Mouse (Mus musculus): ENCODE results near the gene Fxyd4. TPM values are rescaled to one million over a fixed set of nuclear protein-coding genes. Genes with fewer than 3 reads are reported as not detected.
A peak's percentile ranks its signal among the peaks of the same experiment; 100 is the strongest.

Gene Fxyd4
- total and polyA plus RNA-seq, 3 experiments = 0.25 TPM; not detected in 2

DNA sequence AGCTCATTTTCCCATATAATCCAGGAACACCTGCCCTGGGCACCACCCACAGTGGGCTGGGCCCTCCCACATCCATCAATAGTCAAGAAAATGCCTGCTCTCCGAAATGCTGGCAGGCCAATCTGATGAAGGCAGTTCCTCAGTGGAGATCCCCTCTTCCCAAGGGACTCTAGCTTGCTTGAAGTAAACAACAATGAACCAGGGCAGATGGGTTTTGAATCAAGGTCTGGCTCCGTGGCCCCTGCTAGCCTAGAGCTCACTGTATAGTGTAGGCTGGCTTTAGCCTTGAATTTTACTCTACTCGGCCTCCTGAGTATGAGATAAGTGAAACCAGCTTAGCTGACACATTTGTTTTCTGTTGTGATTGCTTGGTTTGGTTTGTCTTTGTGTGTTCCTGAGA is 45.1 kb downstream of the Fxyd4 start:
- Histone ChIP-seq H3K79me2 (replicated peaks; ENCODE audit: control insufficient read depth, insufficient read depth, low read length) (no peaks in the 10 kb centered on the region), H3K27me3 (ENCODE audit: control insufficient read depth, insufficient read depth, low read length) (no peaks in the 10 kb centered on the region), H3K27ac (no peak overlapping the region; the same call in 1 of the 2 replicates), H3K36me3 (ENCODE audit: control insufficient read depth, insufficient read depth, low read length) (no peaks in the 10 kb centered on the region), H3K4me3 (no peak overlapping the region), H3K9ac (ENCODE audit: low read depth, low read length) (no peak overlapping the region), H3K4me1 (ENCODE audit: control insufficient read depth, insufficient read depth, low read length) (no peaks in the 10 kb centered on the region)
- TF ChIP-seq POLR2A (IDR thresholded peaks at IDR 0.05; ENCODE audit: insufficient read depth, low read depth, low read length) = no peak
- no peak for TF ChIP-seq EP300 (IDR thresholded peaks at IDR 0.05; ENCODE audit: insufficient read depth, low read depth, low read length)
- TF ChIP-seq CTCF (IDR thresholded peaks at IDR 0.05) = no peak
- intact Hi-C loops (cut with DNase I) = no loop called here
- WGBS = 47% methylated on average over 3 of the region's 3 CpGs
- peak in 1 of 2 experiments; percentile 17 for DNase-seq

GRCm38 (mm10) chr6:117891369-117892160 is 45.9 kb downstream of the Fxyd4 start:
- Histone ChIP-seq H3K36me3 (ENCODE audit: control insufficient read depth, insufficient read depth, low read length) (no peaks in the 10 kb centered on the region), H3K27ac (peak overlapping the region; percentile 0; the same call in 1 of the 2 replicates), H3K27me3 (ENCODE audit: control insufficient read depth, insufficient read depth, low read length) (no peaks in the 10 kb centered on the region), H3K9ac (ENCODE audit: low read depth, low read length) (no peak overlapping the region), H3K79me2 (replicated peaks; ENCODE audit: control insufficient read depth, insufficient read depth, low read length) (no peaks in the 10 kb centered on the region), H3K4me1 (ENCODE audit: control insufficient read depth, insufficient read depth, low read length) (no peaks in the 10 kb centered on the region), H3K4me3 (no peak overlapping the region)
- peak in 1 of 2 experiments; percentile 26 for DNase-seq
- intact Hi-C loops (cut with DNase I) = no loop called here
- 45% methylated on average over 14 of the region's 14 CpGs for WGBS
- no peak for TF ChIP-seq POLR2A (IDR thresholded peaks at IDR 0.05; ENCODE audit: insufficient read depth, low read depth, low read length)
- no peak for TF ChIP-seq EP300 (IDR thresholded peaks at IDR 0.05; ENCODE audit: insufficient read depth, low read depth, low read length)
- no peak for TF ChIP-seq CTCF (IDR thresholded peaks at IDR 0.05)

DNA sequence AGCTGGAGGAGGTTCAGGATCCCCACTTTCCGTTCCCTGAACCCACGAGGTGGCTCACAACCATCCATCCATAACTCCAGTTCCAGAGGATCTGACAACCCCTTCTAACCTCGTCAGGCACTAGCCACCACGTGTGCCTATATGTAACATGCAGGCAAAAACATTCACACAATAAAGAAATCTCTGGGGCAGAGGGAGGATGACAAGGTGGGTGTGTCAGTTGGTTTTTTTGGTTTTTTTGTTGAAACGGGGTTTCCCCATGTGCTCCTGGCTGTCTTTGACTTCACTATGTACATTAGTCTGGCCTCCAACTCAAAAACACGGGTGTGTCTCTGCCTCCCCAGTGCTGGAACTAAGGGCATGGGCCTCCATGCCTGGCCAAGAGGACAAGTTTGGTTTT is 47.2 kb downstream of the Fxyd4 start:
- TF ChIP-seq CTCF (IDR thresholded peaks at IDR 0.05) (no peak), EP300 (IDR thresholded peaks at IDR 0.05; ENCODE audit: insufficient read depth, low read depth, low read length) (no peak), POLR2A (IDR thresholded peaks at IDR 0.05; ENCODE audit: insufficient read depth, low read depth, low read length) (no peak)
- Histone ChIP-seq H3K36me3 (ENCODE audit: control insufficient read depth, insufficient read depth, low read length) (no peaks in the 10 kb centered on the region), H3K27me3 (ENCODE audit: control insufficient read depth, insufficient read depth, low read length) (no peaks in the 10 kb centered on the region), H3K4me3 (no peak overlapping the region), H3K9ac (ENCODE audit: low read depth, low read length) (no peak overlapping the region), H3K27ac (no peak overlapping the region), H3K79me2 (replicated peaks; ENCODE audit: control insufficient read depth, insufficient read depth, low read length) (no peaks in the 10 kb centered on the region), H3K4me1 (ENCODE audit: control insufficient read depth, insufficient read depth, low read length) (no peaks in the 10 kb centered on the region)
- WGBS = 87% methylated on average over 6 of the region's 6 CpGs
- intact Hi-C loops (cut with DNase I) = no loop called here
- no peak for DNase-seq

- Histone ChIP-seq H3K27ac (no peak overlapping the region), H3K27me3 (ENCODE audit: control insufficient read depth, insufficient read depth, low read length) (no peaks in the 10 kb centered on the region), H3K4me3 (no peak overlapping the region), H3K9ac (ENCODE audit: low read depth, low read length) (no peak overlapping the region), H3K4me1 (ENCODE audit: control insufficient read depth, insufficient read depth, low read length) (no peaks in the 10 kb centered on the region), H3K36me3 (ENCODE audit: control insufficient read depth, insufficient read depth, low read length) (no peaks in the 10 kb centered on the region), H3K79me2 (replicated peaks; ENCODE audit: control insufficient read depth, insufficient read depth, low read length) (no peaks in the 10 kb centered on the region)
- 73% methylated on average over 2 of the region's 2 CpGs for WGBS
- intact Hi-C loops (cut with DNase I) = no loop called here
- DNase-seq = no peak
- TF ChIP-seq EP300 (IDR thresholded peaks at IDR 0.05; ENCODE audit: insufficient read depth, low read depth, low read length) (no peak), CTCF (IDR thresholded peaks at IDR 0.05) (no peak), POLR2A (IDR thresholded peaks at IDR 0.05; ENCODE audit: insufficient read depth, low read depth, low read length) (no peak)
Measured at GRCm38 (mm10) chr6:117888642-117889096, 48.8 kb downstream of the Fxyd4 start.

DNA sequence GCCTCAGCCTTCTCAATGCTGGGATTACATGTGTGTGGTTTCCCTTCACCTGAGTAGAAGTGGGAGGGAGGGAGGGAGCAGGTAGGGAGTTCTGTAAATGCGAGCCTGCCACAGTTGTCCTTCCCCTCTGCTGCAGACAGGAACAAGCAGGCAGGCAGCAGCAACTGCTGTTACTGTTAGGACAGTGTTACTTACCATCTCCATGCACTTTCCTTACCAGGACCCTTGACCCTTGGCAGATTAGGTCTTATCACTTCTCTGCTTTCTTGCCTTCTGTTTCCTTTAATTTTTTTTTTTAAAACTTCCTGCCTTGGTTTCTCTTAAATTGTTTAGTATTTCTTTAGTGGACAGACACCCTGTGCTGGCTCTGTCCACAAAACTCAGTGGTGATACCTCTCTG is 49.5 kb downstream of the Fxyd4 start:
- Histone ChIP-seq H3K4me1 (ENCODE audit: control insufficient read depth, insufficient read depth, low read length) (no peaks in the 10 kb centered on the region), H3K79me2 (replicated peaks; ENCODE audit: control insufficient read depth, insufficient read depth, low read length) (no peaks in the 10 kb centered on the region), H3K36me3 (ENCODE audit: control insufficient read depth, insufficient read depth, low read length) (no peaks in the 10 kb centered on the region), H3K9ac (ENCODE audit: low read depth, low read length) (no peak overlapping the region), H3K4me3 (no peak overlapping the region), H3K27me3 (ENCODE audit: control insufficient read depth, insufficient read depth, low read length) (no peaks in the 10 kb centered on the region), H3K27ac (no peak overlapping the region)
- intact Hi-C loops (cut with DNase I) = no loop called here
- WGBS = 7% methylated on average over 1 of the region's 1 CpGs
- DNase-seq = no peak
- no peak for TF ChIP-seq EP300 (IDR thresholded peaks at IDR 0.05; ENCODE audit: insufficient read depth, low read depth, low read length)
- TF ChIP-seq CTCF (IDR thresholded peaks at IDR 0.05) = no peak
- TF ChIP-seq POLR2A (IDR thresholded peaks at IDR 0.05; ENCODE audit: insufficient read depth, low read depth, low read length) = no peak

DNA sequence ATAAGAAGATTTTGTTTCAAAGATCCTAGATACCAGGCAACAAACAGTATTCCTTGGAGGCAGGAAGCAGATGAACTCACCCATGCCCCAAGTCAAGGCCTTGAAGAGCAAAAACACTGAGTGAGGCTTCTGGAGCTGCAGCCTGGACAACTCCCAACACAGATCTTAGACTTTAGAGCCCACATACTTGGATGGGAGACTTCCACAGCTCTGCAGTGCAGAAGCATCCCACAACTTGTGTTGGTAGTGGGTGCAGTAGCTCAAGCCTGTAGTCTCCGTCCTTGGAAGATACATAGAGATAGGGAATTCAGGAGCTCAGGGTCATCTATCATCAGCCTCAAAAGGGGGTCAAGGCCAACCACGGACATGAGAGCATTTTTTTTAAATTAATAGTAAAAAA is 51.5 kb downstream of the Fxyd4 start:
- no peak overlapping the region for H3K4me3 ChIP-seq
- intact Hi-C loops (cut with DNase I) = no loop called here
- no peak overlapping the region for H3K27ac ChIP-seq
- DNase-seq = no peak
- H3K4me1 ChIP-seq (ENCODE audit: control insufficient read depth, insufficient read depth, low read length) = no peaks in the 10 kb centered on the region
- TF ChIP-seq CTCF (IDR thresholded peaks at IDR 0.05) (no peak), POLR2A (IDR thresholded peaks at IDR 0.05; ENCODE audit: insufficient read depth, low read depth, low read length) (no peak), EP300 (IDR thresholded peaks at IDR 0.05; ENCODE audit: insufficient read depth, low read depth, low read length) (no peak)
- H3K27me3 ChIP-seq (ENCODE audit: control insufficient read depth, insufficient read depth, low read length) = no peaks in the 10 kb centered on the region
- H3K79me2 ChIP-seq (replicated peaks; ENCODE audit: control insufficient read depth, insufficient read depth, low read length) = no peaks in the 10 kb centered on the region
- no peaks in the 10 kb centered on the region; the same call in 1 of the 2 replicates for H3K36me3 ChIP-seq (ENCODE audit: control insufficient read depth, insufficient read depth, low read length)
- H3K9ac ChIP-seq (ENCODE audit: low read depth, low read length) = no peak overlapping the region
- 73% methylated on average over 2 of the region's 2 CpGs for WGBS

Small RNA genes within 50 kb of the gene (microRNA-seq; reads per million reads assigned to microRNA genes)
- gene Gm25535 = 0 reads per million in 2 experiments

Other genes with a start within 250 kb of the Fxyd4 start
- gene Zfp637, start 96.5 kb downstream of the Fxyd4 start, total RNA-seq (2021) = 10 to 100 TPM; 28.4 to 30.9 TPM
- 23.5 and 27.8 TPM in 2 replicates for gene Zfp637, start 96.5 kb downstream of the Fxyd4 start, polyA plus RNA-seq (2012; rRNA removed)
- under 1 TPM; 0.47 to 0.64 TPM for gene Zfp239, start 75.6 kb downstream of the Fxyd4 start, total RNA-seq (2021)
- gene Zfp239, start 75.6 kb downstream of the Fxyd4 start, polyA plus RNA-seq (2012; rRNA removed) = 0.09 and 0.29 TPM in 2 replicates
- gene Hnrnpf, start 37.4 kb downstream of the Fxyd4 start, total RNA-seq (2021) = 100 to 1,000 TPM; 185 to 192 TPM
- 66.1 and 95.9 TPM in 2 replicates for gene Hnrnpf, start 37.4 kb downstream of the Fxyd4 start, polyA plus RNA-seq (2012; rRNA removed)
- under 1 TPM; 0.18 to 0.37 TPM for gene Rasgef1a, start 73.7 kb upstream of the Fxyd4 start, total RNA-seq (2021)
- 0.26 and 0.37 TPM in 2 replicates for gene Rasgef1a, start 73.7 kb upstream of the Fxyd4 start, polyA plus RNA-seq (2012; rRNA removed)
- 10 to 100 TPM; 17.6 to 20.4 TPM for gene Csgalnact2, start 201.4 kb upstream of the Fxyd4 start, total RNA-seq (2021)
- 4.3 and 8.1 TPM in 2 replicates for gene Csgalnact2, start 201.4 kb upstream of the Fxyd4 start, polyA plus RNA-seq (2012; rRNA removed)